27 mouse cellular contexts compared by ENCODE assay signal in genomic region chr2:60671215-60671614, GRCm38 (mm10). TPM values are rescaled to one million over a fixed set of nuclear protein-coding genes. Genes with fewer than 3 reads are reported as not detected.
"Had no signal": no experiment of that assay in that cellular context is flagged by ENCODE, and none has a peak within 500 bp of the region (broad histone marks: within the 10 kb centered on the region; RNA-seq: fewer than 3 reads in every experiment).

No protein-coding gene starts in this region.

- H3K4me2 ChIP-seq: heart, embryonic 12.5 days; hindbrain, embryonic 12.5 days; hindbrain, embryonic 14.5 days; kidney, embryonic 15.5 days; limb, embryonic 13.5 days; limb, embryonic 15.5 days; liver, embryonic 12.5 days had no signal

- H3K36me3 ChIP-seq: heart, embryonic 10.5 days; heart, embryonic 12.5 days; hindbrain, embryonic 10.5 days; hindbrain, embryonic 12.5 days; kidney, embryonic 15.5 days; limb, embryonic 13.5 days; limb, embryonic 15.5 days; liver, embryonic 12.5 days had no signal

- DNase-seq: gastrocnemius, adult 2 months; gastrocnemius, postnatal 10 days; gastrocnemius, postnatal 25 days; heart, adult 18-20 months; heart, postnatal 10 days; heart, postnatal 4 days; kidney, adult 11 months; kidney, adult 2 months; kidney, adult 9 months; kidney, postnatal 14 days; kidney, postnatal 36 days; layer of hippocampus, adult 9-11 months; layer of hippocampus, postnatal 36 days; left cerebral cortex, postnatal 4 days had no signal

- H3K27me3 ChIP-seq: heart, embryonic 12.5 days; hindbrain, embryonic 12.5 days; kidney, embryonic 15.5 days; limb, embryonic 13.5 days; limb, embryonic 15.5 days; liver, embryonic 12.5 days had no signal

- H3K9me3 ChIP-seq: heart, embryonic 10.5 days; heart, embryonic 12.5 days; hindbrain, embryonic 10.5 days; hindbrain, embryonic 12.5 days; kidney, embryonic 15.5 days; limb, embryonic 13.5 days; limb, embryonic 15.5 days; liver, embryonic 12.5 days had no signal

- ATAC-seq: hindbrain, embryonic 16.5 days; inflammation-experienced regulatory T-cells, adult 6 months; liver, embryonic 12.5 days had no signal

- H3K4me1 ChIP-seq: heart, embryonic 10.5 days; heart, embryonic 12.5 days; hindbrain, embryonic 10.5 days; liver, embryonic 12.5 days had no signal

- H3K27ac ChIP-seq: gastrocnemius, adult 2 months; heart, embryonic 10.5 days; hindbrain, embryonic 10.5 days; hindbrain, embryonic 12.5 days; hindbrain, embryonic 14.5 days; kidney, embryonic 15.5 days; kidney, postnatal 0 days; limb, embryonic 13.5 days; limb, embryonic 15.5 days; liver, embryonic 12.5 days had no signal

- H3K4me3 ChIP-seq: gastrocnemius, adult 2 months; heart, embryonic 10.5 days; heart, embryonic 12.5 days; hindbrain, embryonic 10.5 days; hindbrain, embryonic 12.5 days; kidney, embryonic 15.5 days; limb, embryonic 13.5 days; limb, embryonic 15.5 days; liver, embryonic 12.5 days had no signal

- H3K9ac ChIP-seq: heart, embryonic 12.5 days; hindbrain, embryonic 12.5 days; hindbrain, embryonic 14.5 days; kidney, embryonic 15.5 days; limb, embryonic 13.5 days; limb, embryonic 15.5 days; liver, embryonic 12.5 days had no signal

RNA-seq across cellular contexts. Expression of gene Itgb6, which starts 51.2 kb away (rescaled TPM):
- polyA plus RNA-seq: hindbrain, embryonic 14.5 days; inflammation-experienced regulatory T-cells, adult 6 months; liver, adult 2 months had no signal
